Mouse (Mus musculus): ENCODE results near the gene Slc25a51.
"Not testable (repeated sequence)": the region's sequence is repeated elsewhere in the genome, so short reads cannot be mapped to it uniquely, and the experiment has no call there.

Gene Slc25a51

DNA sequence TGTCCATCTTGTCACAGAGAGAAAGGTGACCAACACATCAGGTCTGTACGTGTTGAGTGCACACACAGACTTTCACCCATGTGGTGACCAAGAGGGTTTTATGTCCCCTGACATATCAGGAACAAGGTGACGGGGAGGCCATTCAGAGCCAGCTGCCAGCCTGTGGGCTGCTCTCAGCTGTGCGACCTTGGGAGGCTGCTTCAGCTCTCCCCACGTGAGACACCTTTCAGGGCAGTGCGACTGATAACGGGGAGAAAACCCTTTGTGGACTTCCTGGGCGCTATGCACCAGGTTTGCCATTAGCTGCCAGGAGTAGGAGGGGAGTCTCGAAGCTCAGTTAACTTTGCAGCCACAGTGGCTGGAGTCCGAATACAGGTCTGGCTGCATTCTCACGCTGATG lies 14.1 kb upstream of the Slc25a51 start:
- no peak for DNase-seq

DNA sequence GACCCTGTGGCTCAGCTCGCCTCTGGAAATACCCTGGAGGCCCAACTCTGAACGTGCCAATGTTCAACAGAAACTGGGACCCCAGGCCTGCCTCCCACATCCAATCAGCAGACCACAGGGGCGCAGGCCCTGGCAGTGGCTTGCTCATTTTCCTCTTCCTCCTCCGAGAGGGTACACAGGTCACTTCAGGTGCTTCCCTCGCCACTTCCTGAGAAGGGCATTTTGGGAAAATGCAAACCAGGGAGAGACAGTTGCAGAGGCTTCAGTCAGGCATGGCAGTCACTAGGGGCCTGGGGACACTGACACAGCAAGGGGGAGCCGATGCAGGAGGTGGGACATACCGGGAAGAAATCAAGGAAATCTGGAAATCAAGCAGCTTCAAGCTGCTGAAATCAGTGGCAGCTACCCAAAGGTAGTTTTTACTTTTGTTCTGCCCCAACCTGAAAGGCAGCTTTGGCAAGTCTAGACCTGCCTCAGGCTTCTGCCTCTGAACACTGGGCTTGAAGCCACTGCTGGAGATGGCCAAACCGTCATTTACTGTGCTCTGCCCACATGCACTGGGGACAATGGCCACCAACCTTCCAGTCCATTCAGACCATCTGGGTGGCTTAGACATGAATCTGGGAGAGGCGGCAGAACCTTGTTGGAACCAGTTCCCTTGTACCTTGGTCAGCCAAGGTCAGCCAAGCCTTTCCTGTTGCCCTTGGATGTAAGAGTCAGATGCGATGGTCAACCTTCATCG lies 13.1 kb upstream of the Slc25a51 start:
- DNase-seq, result no peak

- no peak for DNase-seq
Observed at GRCm38 (mm10) chr4:45420733-45421132, 12.2 kb upstream of the Slc25a51 start.

DNA sequence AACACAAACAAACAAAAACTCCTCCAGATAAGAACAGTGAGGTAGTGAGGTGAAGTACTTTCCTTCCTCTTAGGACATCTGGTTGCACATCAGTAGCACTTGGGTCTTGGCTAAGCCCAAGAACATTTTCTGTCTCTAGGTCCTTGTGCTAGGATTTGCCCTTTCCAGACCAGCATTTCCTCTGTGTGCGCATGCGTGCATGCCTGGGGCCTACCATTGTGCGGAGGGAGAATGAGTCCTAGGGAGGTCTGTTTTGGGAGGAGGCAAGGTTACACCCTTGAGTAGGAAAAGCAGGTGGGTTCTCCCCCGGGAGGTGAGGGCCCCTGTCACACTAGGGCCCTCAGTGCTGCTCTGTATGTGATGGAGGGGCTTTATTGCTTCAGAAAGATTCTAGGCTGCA lies 10.5 kb upstream of the Slc25a51 start:
- DNase-seq, result no peak

DNA sequence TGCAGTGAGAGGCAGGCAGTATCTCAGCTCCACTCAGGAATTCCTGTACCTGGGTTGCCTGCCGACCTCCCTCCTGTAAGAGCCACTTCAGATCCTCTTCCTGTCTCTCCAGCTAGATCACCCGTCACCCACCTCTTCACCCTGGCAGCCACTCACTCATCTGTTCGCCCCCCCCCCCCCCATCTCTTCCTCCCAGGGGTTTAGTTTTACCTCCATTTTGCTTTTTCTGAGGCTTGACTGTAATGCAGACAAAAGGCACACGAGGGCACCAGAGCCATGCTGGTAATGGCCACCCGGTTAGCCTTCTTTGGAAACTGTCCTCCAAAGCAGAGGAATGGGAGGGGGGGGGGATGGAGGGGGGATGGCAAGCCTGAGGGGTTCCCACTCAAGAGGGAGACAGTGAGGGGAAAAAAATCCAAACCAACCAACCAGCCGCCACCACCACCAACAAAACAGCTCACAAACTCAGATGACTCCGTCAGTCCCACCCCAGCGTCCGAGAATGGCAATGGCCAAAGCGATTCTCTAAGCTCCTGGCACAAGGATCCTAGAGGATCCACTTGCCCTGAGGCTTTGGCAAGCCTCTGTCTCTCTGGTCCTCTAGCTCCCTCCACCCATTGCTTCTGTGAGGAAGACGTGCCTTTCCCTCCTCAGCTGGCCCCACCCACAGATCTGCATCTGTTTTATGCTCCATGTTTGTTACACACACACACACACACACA lies 9.8 kb upstream of the Slc25a51 start:
- DNase-seq, result no peak

DNA sequence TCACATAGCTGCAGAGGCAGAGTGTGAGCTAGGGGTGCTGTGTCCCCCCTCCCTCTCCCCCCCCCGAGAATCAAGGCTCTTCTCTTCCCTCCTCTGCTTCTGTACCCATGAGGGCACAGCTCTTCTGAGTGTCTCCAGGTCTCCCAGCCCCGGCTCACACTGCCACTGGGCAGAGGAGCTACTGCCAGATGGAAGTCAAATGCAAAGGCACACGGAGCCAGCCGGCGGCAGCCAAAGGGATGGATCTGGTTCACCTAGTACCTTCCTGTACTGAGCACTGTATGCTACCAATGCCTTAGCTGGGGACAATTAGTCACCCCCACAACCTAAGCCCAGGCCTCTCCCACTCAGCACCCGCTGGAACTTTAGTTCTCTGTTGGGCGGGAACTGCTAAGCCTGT lies 7.7 kb upstream of the Slc25a51 start:
- no peak for DNase-seq

- DNase-seq, result no peak
Observed at GRCm38 (mm10) chr4:45413674-45414338, 5.2 kb upstream of the Slc25a51 start.

GRCm38 (mm10) chr4:45412433-45413192 lies 4.0 kb upstream of the Slc25a51 start:
- DNase-seq, result no peak

GRCm38 (mm10) chr4:45411181-45411790 lies 2.7 kb upstream of the Slc25a51 start:
- DNase-seq, result no peak

- peak; percentile 70 for DNase-seq
Observed at GRCm38 (mm10) chr4:45409270-45409669, 704 bp upstream of the Slc25a51 start.

DNA sequence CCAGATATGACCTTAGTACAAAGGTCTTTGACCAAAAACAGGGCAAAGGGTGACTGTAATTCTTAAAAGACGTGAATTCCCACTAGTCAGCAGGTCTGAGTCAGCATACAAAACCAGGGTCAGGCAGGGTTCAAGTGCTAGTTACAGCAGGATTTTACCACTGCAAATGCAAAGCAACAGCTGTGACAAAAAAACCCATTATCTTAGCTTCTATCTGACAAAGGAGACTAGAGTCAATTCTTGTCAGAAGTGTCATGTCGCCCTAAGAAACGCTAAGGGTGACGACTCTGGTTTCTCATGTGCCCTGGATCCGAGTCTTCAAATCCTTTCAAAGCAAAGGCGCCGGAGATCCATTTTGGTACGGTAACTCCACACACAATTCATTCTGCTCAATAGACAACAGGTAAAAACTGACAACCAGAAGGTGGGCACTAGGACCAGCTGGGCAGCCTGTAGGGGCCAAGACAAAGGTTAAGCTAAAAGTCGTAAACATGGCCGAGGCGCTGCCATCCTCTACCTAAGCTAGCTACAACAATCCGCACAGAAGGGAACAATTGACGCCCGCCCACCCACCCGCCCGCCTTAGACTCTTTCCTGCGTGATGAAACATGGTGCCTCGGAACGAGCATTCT lies 747 bp downstream of the Slc25a51 start:
- peak; percentile 50 for DNase-seq

DNA sequence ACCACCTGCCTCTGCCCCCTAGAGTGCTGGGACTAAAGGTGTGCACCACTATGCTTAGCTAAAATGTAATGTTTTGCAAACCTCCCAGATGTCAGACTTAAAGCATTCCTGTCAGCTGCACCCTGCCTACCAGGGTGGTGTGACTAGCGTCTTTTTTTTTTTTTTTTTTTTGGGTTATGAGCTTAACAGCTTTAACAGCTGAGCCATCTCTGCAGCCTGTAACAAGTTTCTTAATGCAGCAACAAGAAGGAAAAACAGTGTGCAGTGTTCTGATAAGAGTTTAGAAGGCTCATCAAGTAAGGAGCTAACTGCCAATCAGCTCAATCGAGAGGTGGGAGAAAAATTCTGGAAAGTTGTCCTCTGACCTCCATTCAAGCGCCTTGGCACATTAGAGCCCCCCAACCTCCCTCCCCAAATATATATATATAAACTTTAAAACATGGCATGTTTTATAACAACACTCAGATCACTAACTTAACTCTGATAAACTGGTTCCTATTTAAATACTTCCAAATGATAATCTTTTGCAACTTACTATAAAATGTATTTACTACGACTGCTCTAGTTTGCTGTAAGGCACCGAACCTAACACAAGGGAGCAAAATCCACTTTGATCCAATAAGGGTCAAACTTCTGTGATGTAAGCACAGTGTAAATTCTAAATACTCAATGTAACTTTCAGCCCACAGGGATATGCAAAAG lies 1.4 kb downstream of the Slc25a51 start:
- no peak for DNase-seq

GRCm38 (mm10) chr4:45406397-45406796 lies 2.2 kb downstream of the Slc25a51 start:
- DNase-seq, result no peak

DNA sequence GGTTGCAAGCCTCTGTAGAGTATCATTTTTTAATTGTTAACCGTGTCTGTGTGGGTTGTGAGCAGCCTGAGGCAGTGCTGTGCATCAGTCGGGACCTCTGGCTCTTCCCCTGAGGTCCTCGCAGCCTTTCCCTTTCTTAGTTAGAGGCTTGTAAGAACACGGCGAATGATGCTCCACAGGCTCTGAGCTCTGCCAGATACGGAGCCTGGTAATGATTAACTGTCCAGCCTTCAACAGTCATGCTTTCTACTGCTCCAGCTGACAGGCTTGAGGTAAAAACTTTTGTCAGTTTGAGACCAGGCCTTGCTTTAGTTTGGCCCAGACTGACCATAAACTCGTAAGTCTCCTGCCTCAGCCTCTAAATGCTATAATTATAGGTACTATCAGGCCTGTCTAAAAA lies 3.3 kb downstream of the Slc25a51 start:
- no peak for DNase-seq

DNA sequence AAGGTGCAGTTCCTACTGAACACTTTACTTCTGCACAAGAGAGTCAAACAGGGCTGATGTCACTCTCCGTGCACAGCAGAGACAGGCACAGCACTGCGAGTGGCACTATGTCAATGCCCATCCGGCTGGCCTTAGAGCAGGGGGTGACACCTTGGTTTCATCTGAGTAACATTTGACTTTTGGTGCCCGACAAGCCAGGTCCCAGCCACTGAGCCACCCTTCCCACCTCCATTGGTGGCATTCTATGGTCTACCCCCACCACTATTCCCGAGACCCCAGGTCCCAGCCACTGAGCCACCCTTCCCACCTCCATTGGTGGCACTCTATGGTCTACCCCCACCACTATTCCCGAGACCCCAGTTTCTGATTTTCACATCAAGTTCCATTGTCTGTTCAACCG lies 4.5 kb downstream of the Slc25a51 start:
- DNase-seq, result no peak

- no peak for DNase-seq
Observed at GRCm38 (mm10) chr4:45403499-45403878, 5.1 kb downstream of the Slc25a51 start.

DNA sequence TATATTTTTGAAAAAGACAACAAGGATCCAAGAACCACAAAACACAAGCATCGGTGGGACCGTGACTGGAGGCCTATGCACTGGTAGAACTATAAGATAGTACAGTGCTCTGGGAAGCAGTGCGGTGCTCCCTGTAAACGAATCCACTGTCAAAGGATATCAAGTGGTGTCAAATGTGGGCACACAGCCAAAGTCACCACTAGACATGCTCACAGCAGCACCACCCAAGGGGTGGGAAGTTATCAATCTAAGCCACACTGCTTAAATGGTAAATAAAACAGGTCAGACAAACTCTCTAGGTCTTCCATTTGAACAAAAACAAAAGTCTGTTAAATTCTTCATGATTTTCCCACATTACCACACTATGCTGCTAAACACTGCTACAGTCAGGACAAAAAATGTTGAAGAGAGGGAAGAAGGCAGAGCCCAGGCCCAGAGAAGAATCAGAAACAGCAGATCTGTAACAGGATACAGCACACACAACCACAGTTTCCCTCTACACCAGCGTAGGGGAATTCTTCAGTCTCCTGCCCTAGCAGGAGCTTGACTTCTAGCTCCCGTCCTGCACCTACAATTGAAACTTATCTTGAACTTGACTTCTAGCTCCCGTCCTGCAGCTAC lies 5.6 kb downstream of the Slc25a51 start:
- DNase-seq, result no peak

- DNase-seq, result no peak
Observed at GRCm38 (mm10) chr4:45402281-45402680, 6.3 kb downstream of the Slc25a51 start.

- no peak for DNase-seq
Observed at GRCm38 (mm10) chr4:45399421-45400210, 8.9 kb downstream of the Slc25a51 start.

GRCm38 (mm10) chr4:45398315-45398714 lies 10.3 kb downstream of the Slc25a51 start:
- not testable (repeated sequence) for DNase-seq
